Mouse (Mus musculus) telencephalon, adult 2 months (tissue): ENCODE data around the gene Gm20388.
A peak's percentile ranks its signal among the peaks of the same experiment; 100 is the strongest.
"Not testable (repeated sequence)": the region's sequence is repeated elsewhere in the genome, so short reads cannot be mapped to it uniquely, and the experiment has no call there.

Experiments
- DNase-seq: peaks from one replicate; pipeline ENCODE4 v3.0.0-alpha.2; 2011; ENCODE audit warnings: low read depth, low spot score

Gene Gm20388

GRCm38 (mm10) chr8:123224278-123225266 is 3313.9 kb downstream of the Gm20388 start, which contains the start of gene Cdk10:
Gene Cdk10 (plus strand): TSS chr8:123224842.
- peak; percentile 90 for DNase-seq

DNA sequence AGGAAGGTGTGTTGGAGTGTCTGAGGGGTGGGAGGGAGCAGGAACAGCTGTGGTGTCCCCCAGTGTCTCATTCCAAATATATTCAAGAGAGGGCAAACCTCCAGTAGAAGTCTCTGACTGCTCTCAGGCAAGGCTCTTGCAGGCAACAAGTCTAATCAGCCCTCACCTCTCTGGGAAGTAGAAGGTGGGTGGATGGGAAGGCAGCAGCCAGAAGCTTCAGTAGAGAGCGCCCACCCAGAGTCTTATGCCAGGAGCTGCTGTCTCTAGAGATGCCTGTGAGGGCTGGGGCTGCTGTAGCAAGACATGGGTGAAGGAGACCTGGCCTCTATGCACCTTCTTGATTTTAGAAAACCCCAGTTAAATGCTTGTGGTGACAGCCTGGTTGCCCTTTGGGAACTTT is 3317.8 kb downstream of the Gm20388 start:
- no peak for DNase-seq

- not testable (repeated sequence) for DNase-seq
Measured at GRCm38 (mm10) chr8:123230326-123230725, 3319.7 kb downstream of the Gm20388 start.

GRCm38 (mm10) chr8:123231742-123232141 is 3321.1 kb downstream of the Gm20388 start:
- no peak for DNase-seq

GRCm38 (mm10) chr8:123232553-123232952 is 3321.9 kb downstream of the Gm20388 start:
- no peak for DNase-seq

- DNase-seq = no peak
Measured at GRCm38 (mm10) chr8:123233300-123233699, 3322.7 kb downstream of the Gm20388 start.

DNA sequence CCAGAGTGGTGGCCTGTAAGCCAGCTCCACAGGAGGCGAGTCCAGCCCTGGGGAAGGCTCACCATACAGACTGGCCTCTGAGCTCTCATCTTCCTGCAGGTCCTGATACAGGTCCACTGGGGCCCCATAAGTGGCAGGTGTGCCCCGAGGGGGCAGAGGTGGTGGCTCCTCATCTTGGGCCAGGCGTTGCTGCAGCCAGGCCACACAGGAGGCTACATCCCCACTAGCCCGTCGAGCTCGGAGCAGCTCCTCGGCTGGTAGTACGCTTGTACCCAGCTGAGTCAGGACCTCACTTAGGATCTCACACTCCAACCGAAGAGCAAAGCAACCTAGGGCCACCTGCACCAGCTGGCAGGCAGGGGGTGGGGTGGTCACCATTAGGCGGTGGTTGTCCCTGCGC is 3323.1 kb downstream of the Gm20388 start:
- DNase-seq = no peak

DNA sequence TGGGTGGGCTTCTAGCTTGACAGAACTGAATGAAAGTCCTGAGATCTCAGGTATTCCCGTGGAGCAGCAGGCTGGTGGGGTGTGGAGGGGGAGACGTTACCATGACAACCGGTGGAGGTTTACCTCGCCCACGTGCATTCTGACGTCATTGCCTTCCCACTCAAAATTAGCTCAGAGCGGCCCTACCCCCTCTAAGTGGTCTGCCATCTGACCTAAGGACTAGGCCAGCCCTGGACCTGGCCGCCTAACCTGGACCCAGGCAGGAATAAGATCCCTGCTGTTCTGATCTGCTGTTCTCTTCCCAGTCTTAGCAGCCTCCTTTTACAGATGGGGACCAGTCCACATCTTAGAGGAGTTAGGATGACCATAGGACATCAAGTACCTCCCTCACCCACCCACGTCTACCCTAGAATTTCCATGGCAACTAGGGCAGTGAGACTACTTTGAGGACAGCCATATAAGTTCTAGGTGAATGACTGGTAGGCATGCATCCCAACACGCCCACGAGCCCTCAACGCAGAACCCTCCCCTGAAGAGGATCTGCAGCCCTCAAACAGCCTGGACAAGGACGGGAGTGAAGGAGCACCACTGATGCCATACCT is 3324.4 kb downstream of the Gm20388 start:
- DNase-seq = peak; percentile 89

DNA sequence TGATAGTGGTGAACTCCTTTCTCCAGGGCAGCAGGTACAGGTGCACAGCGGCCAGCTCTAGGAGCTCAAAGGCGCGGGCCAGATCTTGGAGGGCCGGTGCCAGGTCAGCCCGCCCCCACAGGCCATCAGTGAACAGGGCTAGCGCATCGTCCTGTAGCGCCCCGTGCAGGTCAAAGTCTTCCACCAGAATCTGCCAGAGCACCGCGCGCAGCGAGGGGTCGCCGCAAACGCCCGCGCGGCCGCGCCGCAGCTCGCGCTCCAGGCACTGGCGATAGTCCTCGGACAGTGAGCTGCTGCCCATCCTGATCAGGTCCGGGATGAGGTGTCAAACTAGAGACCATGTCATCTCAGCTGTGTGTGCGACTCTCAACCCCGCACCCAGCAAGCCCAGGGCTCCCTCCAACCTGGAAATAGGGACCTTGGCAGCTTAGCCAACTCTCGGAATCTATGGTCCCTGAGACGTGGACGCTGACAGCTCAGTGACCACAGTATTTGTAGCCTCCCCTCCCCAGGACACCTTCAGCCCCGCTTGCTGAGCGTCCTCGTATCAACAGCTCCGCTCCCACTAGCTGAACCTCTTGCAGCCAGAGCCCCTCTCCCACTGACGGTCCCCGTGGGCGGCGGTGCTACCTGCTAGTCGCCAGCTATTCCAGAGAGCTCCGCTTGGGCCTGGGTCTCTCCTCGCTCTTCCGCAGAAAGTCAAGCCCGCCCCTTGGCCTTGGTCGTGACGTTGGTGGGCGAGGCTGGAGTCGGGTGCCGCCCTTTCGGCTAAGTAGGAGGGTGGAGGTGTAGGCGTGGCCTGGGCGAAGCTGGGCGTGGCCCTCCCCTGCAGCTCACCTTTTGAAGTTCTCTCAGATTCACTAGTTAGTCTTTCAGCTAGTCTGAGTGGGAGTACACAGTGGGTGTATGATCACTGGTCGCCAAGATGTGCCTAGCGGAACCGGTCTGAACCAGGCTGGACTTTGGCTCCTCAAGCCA is 3325.2 kb downstream of the Gm20388 start, which contains the start of gene Spata2l:
TSS of gene Spata2l (minus strand) at position 714 of the 978 bp plus-strand sequence.
- DNase-seq = peak; percentile 85

DNA sequence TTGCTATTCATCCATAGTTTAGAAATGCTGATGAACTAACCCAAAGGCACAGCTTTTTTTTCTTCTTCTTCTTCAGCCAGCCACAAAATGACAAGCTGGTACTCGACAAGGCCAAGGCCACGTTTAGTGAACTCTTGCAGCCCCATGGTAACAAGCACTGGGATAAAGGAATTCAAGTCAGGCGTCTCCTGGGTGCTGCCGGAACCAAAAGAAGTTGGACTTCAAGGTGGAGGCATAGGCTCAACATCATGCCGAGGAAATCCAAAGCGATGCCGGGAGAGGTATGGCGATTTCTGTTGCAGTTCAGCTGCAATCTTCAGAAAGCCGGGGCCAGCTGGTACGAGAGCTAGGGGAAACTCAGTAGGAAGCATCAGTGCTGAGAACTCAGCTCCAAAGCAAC is 3328.8 kb downstream of the Gm20388 start:
- no peak for DNase-seq

- DNase-seq = no peak
Measured at GRCm38 (mm10) chr8:123242107-123242923, 3331.7 kb downstream of the Gm20388 start.

DNA sequence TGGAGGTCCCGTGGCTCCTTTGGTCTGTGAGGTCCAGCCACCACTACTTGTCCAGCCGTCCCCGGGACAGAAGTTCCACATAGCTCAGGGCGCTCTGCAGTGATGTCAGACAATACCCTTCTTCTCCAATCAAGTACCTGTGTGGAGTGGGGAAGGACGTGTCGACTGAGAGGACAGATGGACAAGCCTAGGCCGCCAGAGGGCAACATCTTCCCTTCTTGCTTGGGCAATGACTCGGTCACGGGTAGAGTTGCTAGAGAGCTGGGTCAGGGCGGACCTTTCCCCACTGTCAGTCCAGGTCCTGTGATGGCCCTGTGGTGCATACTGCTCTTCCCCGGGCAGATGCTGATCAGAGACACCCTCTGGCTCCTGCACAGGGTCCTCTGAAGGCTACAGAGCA is 3332.4 kb downstream of the Gm20388 start:
- no peak for DNase-seq

DNA sequence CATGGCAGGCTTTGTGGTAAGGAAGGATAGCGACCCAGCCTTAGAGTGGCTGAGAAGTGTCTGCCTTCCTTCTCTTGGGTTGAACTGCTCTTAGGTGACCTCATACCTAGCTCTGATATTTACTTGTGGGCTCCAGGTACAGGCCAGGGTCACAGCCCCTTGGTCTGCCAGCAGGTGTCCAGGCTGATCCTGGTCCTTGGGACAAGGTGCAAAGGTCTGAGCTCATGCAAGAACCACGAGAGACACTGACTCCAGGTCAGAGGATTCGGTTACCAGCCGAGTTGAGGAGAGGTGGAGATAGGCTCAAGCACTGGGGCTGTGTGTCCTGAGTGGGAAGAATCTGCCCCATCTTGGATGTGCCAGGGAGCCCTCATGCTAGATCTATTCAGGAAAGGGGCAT is 3333.7 kb downstream of the Gm20388 start:
- DNase-seq = no peak

DNA sequence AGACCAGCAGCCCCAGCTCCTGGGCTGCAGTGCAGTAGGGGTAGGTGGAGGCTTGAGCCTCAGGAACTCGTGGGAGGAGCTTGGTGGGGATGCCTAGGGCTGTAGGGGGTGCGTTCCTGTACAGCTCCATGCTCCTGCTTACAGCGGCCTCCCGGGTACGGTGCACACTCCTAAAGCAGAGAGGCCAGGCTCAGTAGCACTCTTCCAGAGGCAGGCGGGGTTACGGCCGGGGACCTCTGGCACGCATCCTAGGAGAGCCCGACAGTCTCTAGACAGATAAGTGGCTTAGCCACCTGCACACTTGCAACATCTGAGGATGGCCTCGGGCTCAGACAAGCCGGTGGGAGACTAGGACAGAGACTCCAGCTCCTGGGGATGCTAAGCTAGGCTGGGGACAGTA is 3334.9 kb downstream of the Gm20388 start:
- DNase-seq = no peak

DNA sequence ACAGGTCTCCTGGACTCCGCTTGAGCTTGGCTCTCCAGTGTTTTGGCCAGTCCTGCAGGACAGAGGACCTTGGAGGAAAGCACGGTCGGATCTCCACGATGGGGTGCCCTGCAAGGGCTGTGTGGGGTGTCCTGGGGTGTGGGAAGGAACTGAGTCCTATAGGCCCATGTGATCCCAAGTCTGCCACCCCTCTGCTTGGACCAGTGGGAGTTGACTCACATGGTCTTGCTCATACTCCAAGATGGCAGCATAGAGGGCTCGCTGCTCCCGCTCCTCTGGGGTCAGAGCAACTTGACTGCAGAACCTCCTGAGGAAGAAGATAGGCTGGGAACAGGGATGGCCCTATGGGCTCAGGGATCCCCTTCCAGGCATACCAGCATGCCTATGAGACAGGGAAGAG is 3337.1 kb downstream of the Gm20388 start:
- no peak for DNase-seq

DNA sequence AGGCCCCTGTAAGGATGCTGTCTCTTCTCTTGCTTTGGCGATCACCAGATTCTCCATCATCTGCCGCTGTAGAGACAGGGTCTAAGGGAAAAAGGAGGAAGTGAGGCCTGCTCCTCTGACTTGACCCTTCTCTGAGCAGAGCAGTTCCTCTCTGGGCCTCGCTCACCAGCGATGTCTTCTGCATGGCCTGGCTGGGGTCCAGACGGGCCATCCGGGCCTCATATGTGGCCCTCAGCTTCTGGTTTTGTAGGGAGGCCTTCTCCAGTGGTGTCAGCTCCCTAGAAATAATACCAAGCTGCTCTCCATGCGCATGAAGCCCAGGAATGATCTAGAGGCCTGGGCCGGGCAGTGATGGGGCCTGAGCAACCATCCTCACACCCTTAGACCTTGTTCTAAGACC is 3338.0 kb downstream of the Gm20388 start:
- DNase-seq = no peak

DNA sequence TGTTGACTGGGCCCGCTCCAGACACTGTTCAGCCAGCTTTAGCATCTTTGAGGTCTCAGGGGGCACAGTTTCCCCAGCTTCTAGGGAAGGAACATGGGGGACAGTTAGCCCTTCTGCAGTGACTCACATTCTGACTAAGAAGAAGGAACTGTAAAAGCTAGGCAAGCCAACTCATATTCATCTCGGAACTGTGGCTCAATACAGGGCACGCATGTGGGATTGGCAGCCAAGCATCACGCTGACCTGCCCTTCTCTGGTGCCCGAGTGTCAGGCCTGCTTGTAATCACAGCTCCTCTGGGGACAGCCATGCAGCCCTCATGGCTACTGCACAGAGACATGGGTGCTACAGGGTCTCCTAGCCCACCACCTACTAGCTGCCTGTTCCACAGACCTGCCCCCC is 3340.3 kb downstream of the Gm20388 start:
- no peak for DNase-seq

- DNase-seq = no peak
Measured at GRCm38 (mm10) chr8:123252925-123253324, 3342.3 kb downstream of the Gm20388 start.

DNA sequence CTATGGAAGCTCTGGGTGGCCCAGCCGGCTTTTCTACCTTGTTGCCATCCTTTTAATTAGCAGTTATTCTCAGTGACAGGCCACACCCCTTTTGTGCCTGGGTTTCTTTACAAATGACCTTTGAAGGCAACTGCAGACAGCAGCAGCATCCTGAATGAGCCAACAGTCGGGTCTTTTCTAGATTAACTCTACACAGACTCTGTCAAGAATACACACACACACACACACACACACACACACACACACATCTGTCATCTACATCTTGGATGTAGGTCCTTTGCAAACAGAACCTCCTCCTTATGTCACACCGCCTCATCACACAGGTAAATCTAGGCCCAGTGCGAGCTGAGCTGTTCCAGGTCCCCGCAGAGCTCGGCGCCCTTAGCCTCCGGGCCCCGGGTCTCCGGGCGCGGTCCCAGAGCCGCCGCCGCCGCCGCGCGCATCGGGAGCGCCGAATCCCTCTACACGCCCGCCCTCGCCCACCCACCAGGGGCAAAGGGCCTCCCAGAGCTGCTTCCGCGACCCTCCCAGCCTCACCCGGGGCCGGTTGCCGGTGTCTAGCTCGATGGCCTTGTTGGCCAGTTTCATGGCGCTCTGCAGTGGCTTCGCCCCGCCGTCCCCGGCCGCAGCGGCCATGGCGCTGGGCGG is 3342.9 kb downstream of the Gm20388 start:
- no peak for DNase-seq
